Mouse (Mus musculus) hindbrain, postnatal 0 days (tissue): Measurements from ENCODE around the gene A930017K11Rik. TPM values are rescaled to one million over a fixed set of nuclear protein-coding genes. Genes with fewer than 3 reads are reported as not detected.
A peak's percentile ranks its signal among the peaks of the same experiment; 100 is the strongest.

ENCODE experiments used
- ATAC-seq: fragments of 200-750 bp; cut with Nextera tagmentation; 2 replicates; pipeline ENCODE4 v1.8.0; 2017; ENCODE audit warnings: mild to moderate bottlenecking, moderate TSS enrichment, moderate library complexity
- DNase-seq: peaks from one replicate; pipeline ENCODE4 v3.0.0-alpha.2; 2015; ENCODE audit warnings: low spot score
- H3K27ac ChIP-seq: fragments of 300-500 bp; sonication (generic); 2 replicates; pipeline ENCODE4 v1.5.1; 2014; ENCODE audit warnings: mild to moderate bottlenecking
- H3K27me3 ChIP-seq: fragments of 300-500 bp; sonication (generic); 2 replicates; pipeline ENCODE4 v1.6.1; 2014; ENCODE audit warnings: low read length, mixed read lengths; ENCODE audit not compliant: insufficient read depth
- H3K36me3 ChIP-seq: fragments of 300-500 bp; sonication (generic); 2 replicates; pipeline ENCODE4 v1.6.1; 2014; ENCODE audit warnings: low read length, mixed read lengths; ENCODE audit not compliant: insufficient read depth
- H3K4me1 ChIP-seq: fragments of 300-500 bp; sonication (generic); 2 replicates; pipeline ENCODE4 v1.6.1; 2014; ENCODE audit warnings: antibody characterized with exemption, low read length, mixed read lengths; ENCODE audit not compliant: insufficient read depth
- H3K4me2 ChIP-seq: fragments of 300-500 bp; sonication (generic); 2 replicates; pipeline ENCODE4 v1.6.1; 2014; ENCODE audit warnings: low read depth, mild to moderate bottlenecking, low read length, moderate library complexity, mixed read lengths
- H3K4me3 ChIP-seq: fragments of 300-500 bp; sonication (generic); 2 replicates; pipeline ENCODE4 v1.5.1; 2014; ENCODE audit warnings: low read length
- H3K9ac ChIP-seq: fragments of 300-500 bp; sonication (generic); replicated peaks from 2 replicates; pipeline ENCODE4 v1.6.1; 2014; ENCODE audit warnings: mild to moderate bottlenecking, low read length, moderate library complexity, mixed read lengths
- H3K9me3 ChIP-seq: fragments of 300-500 bp; sonication (generic); 2 replicates; pipeline ENCODE4 v1.6.1; 2016; ENCODE audit warnings: low read length, mixed read lengths
- CTCF ChIP-seq: IDR thresholded peaks from 2 replicates; pipeline ENCODE4 v1.5.1; 2016; ENCODE audit warnings: antibody characterized with exemption, control low read depth, low read depth
- WGBS: fragments of 180-500 bp; shearing (Covaris S2); extraction: QIAGEN DNeasy Blood & Tissue Kit; methylation state at CpG from one replicate; pipeline ENCODE4 v1.1.7; 2014; 5-methylcytosine and 5-hydroxymethylcytosine counted together
- polyA plus RNA-seq: library from polyadenylated mRNA; unstranded; fragments of >200 nt; fragmentation: Nextera tagmentation; extraction: Ambion mirVana; gene quantifications from 2 replicates; pipeline ENCODE4 v1.2.1, GENCODE M21; 2015
- total RNA-seq: library from RNA; depleted of rRNA; stranded (reverse); fragments of >200 nt; gene quantifications from 2 replicates; pipeline ENCODE4 v1.2.3, GENCODE M21; 2014

Gene A930017K11Rik
- total and polyA plus RNA-seq, 2 experiments from 2014 or later = 5.0 to 5.6 TPM

DNA sequence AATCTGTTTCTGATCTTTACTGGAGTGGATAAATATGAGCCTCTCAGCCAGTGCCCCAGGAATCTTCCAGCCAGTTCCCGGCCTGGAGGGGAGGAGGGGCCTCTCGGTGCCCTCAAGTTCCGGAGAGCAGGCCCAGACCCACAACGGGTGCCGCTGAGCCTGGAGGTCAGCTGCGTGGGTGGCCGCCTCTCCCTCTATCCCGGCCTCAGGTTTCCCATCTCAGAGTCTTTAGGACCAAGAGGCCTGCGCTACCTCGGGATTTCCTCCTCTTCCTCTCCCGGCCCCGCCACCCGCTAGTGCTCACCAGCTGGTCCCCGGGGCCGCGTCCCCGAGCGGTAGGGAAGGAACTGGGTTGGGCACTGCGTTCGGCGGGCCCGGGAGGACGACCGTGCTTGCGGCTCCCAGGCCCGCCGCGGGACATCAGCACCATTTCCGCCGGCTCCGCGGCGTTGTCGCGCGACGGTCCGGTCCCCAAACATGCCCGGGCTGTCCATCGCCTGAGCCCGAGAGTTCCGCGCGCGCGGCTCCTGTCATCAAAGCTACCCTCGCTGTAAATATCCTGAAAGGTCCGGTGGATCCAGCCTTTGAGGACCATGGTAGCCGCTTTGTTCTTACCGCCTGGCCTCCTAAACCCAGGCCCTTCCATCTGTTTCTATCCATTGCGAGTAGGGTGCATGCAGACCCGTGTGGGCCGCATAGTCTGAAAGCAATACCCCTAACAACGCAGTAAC lies 10.7 kb downstream of the A930017K11Rik start:
- WGBS = 3% methylated on average over 52 of the region's 54 CpGs
- H3K9ac ChIP-seq = peak overlapping the region; percentile 98
- DNase-seq = peak; percentile 84
- peaks cover 3% of the 10 kb centered on the region; the same call in 1 of the 2 replicates for H3K36me3 ChIP-seq
- no peaks in the 10 kb centered on the region for H3K27me3 ChIP-seq
- no peak for TF ChIP-seq CTCF
- H3K4me1 ChIP-seq = peaks cover 5% of the 10 kb centered on the region
- peak overlapping the region; percentile 70 for H3K4me3 ChIP-seq
- peak overlapping the region; percentile 91 for H3K27ac ChIP-seq
- ATAC-seq = peak; percentile 83
- H3K9me3 ChIP-seq = no peaks in the 10 kb centered on the region
- peak overlapping the region; percentile 86 for H3K4me2 ChIP-seq

DNA sequence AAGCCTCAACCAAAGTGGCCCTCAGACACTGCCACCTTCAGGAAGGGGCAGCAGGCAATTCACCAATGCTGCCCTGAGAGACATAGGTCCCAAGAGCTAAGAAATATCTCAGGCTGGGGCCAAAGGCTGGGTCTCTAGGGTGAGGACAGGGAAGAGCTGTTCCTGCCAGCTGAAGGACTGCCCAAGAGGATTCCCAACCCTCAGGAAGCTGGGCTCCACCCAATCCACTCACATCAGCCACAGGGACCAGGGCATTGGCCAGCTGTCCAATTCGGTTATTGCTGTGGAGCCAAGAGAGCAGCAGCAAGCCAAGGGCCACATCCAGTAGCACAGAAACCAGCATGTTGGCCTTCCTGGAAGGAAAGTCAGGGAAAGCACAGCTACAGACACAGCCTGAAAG lies 17.8 kb downstream of the A930017K11Rik start:
- Histone ChIP-seq H3K4me1 (no peaks in the 10 kb centered on the region), H3K27me3 (no peaks in the 10 kb centered on the region), H3K27ac (no peak overlapping the region), H3K36me3 (peaks cover 54% of the 10 kb centered on the region), H3K4me3 (no peak overlapping the region), H3K9ac (no peak overlapping the region), H3K4me2 (no peak overlapping the region), H3K9me3 (no peaks in the 10 kb centered on the region)
- WGBS = 81% methylated on average over 1 of the region's 1 CpGs
- no peak for DNase-seq
- no peak for TF ChIP-seq CTCF
- no peak for ATAC-seq

DNA sequence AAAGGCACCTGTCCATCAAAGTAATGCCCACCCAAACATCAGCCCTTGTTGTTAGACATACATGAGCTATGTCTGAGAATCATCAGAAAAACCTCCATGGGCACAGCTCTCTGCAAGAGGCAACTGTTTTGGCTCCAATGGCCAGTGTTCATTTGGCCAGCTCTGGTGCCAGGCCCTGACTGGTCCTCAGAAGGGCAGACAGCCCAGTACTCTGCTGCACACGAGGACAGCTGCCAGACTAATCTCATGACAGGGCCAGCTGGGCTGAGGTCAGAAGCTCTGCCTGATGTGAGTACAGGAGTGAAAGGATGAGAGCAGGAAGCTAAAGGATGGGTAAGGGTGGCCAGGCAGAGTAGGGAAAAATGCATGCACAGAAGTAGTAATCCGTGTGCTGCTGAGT lies 27.0 kb downstream of the A930017K11Rik start:
- H3K9ac ChIP-seq = no peak overlapping the region
- H3K27me3 ChIP-seq = no peaks in the 10 kb centered on the region
- ATAC-seq (peak; percentile 61; the same call in 1 of the 2 replicates), DNase-seq (peak; percentile 64)
- no peak overlapping the region for H3K27ac ChIP-seq
- TF ChIP-seq CTCF = no peak
- H3K4me2 ChIP-seq = no peak overlapping the region
- no peaks in the 10 kb centered on the region for H3K9me3 ChIP-seq
- H3K36me3 ChIP-seq = peaks cover 24% of the 10 kb centered on the region
- H3K4me3 ChIP-seq = no peak overlapping the region
- H3K4me1 ChIP-seq = no peaks in the 10 kb centered on the region
- 61% methylated on average over 2 of the region's 2 CpGs for WGBS

DNA sequence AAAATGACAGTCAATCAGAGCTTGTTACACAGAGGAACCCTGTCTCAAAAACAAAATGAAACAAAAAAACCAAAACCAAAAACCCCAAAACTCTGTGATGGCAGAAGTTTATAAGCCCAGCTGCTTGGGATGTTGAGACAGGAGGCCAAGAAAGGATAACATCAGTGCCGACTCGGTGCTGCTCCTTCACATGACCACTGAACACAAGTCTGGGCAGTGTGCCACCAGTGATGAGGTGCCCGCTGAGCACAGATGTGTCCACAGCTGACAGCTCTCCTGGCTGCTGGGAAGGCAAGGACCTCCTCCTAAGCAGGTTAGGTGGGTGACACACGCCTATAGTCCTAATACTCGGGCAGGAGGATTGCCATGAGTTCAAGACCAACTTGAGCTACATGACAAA lies 30.2 kb downstream of the A930017K11Rik start:
- H3K4me2 ChIP-seq = no peak overlapping the region
- H3K27me3 ChIP-seq = no peaks in the 10 kb centered on the region
- no peak overlapping the region for H3K4me3 ChIP-seq
- no peak overlapping the region for H3K9ac ChIP-seq
- WGBS = 57% methylated on average over 5 of the region's 5 CpGs
- H3K27ac ChIP-seq = no peak overlapping the region
- DNase-seq = no peak
- peaks cover 10% of the 10 kb centered on the region; the same call in 1 of the 2 replicates for H3K36me3 ChIP-seq
- ATAC-seq = no peak
- no peaks in the 10 kb centered on the region for H3K9me3 ChIP-seq
- no peak for TF ChIP-seq CTCF
- peaks cover 15% of the 10 kb centered on the region for H3K4me1 ChIP-seq

GRCm38 (mm10) chr17:25919786-25920642 lies 32.4 kb downstream of the A930017K11Rik start:
- ATAC-seq (peak; percentile 99), DNase-seq (peak; percentile 100)
- peak; percentile 29 for TF ChIP-seq CTCF
- Histone ChIP-seq H3K9ac (peak overlapping the region; percentile 45), H3K27me3 (no peaks in the 10 kb centered on the region), H3K4me2 (peak overlapping the region; percentile 60), H3K27ac (peak overlapping the region; percentile 92), H3K4me3 (peak overlapping the region; percentile 79), H3K4me1 (peaks cover 16% of the 10 kb centered on the region), H3K9me3 (no peaks in the 10 kb centered on the region), H3K36me3 (0 out of 2 replicates have a peak, but pooled peaks cover 4% of the 10 kb centered on the region)
- 0% methylated on average over 33 of the region's 40 CpGs for WGBS

GRCm38 (mm10) chr17:25919144-25919785 lies 33.1 kb downstream of the A930017K11Rik start, which contains the start of gene Rab40c:
Gene Rab40c (minus strand): TSS chr17:25919727.
- peak within 1 kb of the TSS; percentile 85 for H3K9ac ChIP-seq
- peak within 1 kb of the TSS; percentile 92 for H3K27ac ChIP-seq
- ATAC-seq = peak; percentile 0; the same call in 1 of the 2 replicates
- under 1% methylated on average over 51 of the region's 78 CpGs for WGBS
- H3K4me1 ChIP-seq = peaks cover 16% of the 10 kb centered on the region
- no peaks in the 10 kb centered on the region for H3K27me3 ChIP-seq
- H3K36me3 ChIP-seq = 0 out of 2 replicates have a peak, but pooled peaks cover 4% of the 10 kb centered on the region
- H3K4me2 ChIP-seq = peak within 1 kb of the TSS; percentile 60
- H3K4me3 ChIP-seq = peak within 1 kb of the TSS; percentile 79
- no peaks in the 10 kb centered on the region for H3K9me3 ChIP-seq
- no peak for TF ChIP-seq CTCF
- DNase-seq = peak; percentile 52
